In the genomic region with DNA sequence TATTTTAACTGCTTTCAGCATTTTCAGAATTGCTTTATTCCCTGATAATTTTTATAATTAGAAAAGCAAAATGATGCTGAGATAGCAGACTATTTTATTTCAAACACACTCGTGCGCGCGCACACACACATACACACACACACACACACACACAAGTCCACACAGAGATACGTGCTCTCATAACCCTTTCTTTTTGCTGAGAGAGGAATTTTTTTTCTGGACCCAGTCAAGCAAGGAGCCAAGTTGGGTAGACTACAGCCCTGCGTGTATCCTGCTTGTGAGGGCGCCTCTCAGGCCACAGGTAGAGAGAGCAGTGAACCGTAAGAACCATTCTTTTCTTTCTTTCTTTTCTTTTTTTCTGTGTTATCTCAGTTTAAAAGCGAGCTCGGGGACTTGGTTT, we compare ENCODE assay signal across 10 mouse cellular contexts. TPM values are rescaled to one million over a fixed set of nuclear protein-coding genes. Genes with fewer than 3 reads are reported as not detected.
DNase-seq lines count a peak whose midpoint lies in the region; ATAC-seq and TF ChIP-seq lines count a peak whose summit lies in the region.
"Had no signal": no experiment of that assay in that cellular context is flagged by ENCODE, and none has a peak within 500 bp of the region (broad histone marks: within the 10 kb centered on the region; RNA-seq: fewer than 3 reads in every experiment).

No protein-coding gene starts in this region.

- no peaks in the 10 kb centered on the region for H3K27me3 ChIP-seq in cerebellum, adult 2 months (ENCODE audit: control insufficient read depth, insufficient read depth, low read length)
- H3K27me3 ChIP-seq in embryonic facial prominence, embryonic 11.5 days (ENCODE audit: control insufficient read depth, insufficient read depth, low read length) = no peaks in the 10 kb centered on the region
- no peaks in the 10 kb centered on the region for H3K27me3 ChIP-seq in intestine, embryonic 16.5 days (replicated peaks; ENCODE audit: control insufficient read depth, insufficient read depth, low read length)
- H3K27me3 ChIP-seq in liver, embryonic 16.5 days (ENCODE audit: control insufficient read depth, insufficient read depth, low read depth, low read length) = no peaks in the 10 kb centered on the region

- H3K9ac ChIP-seq in embryonic facial prominence, embryonic 11.5 days (replicated peaks; ENCODE audit: low read length) = no peak overlapping the region
- no peak overlapping the region for H3K9ac ChIP-seq in intestine, embryonic 16.5 days (ENCODE audit: low read depth, low read length)
- no peak overlapping the region for H3K9ac ChIP-seq in liver, embryonic 16.5 days (ENCODE audit: low read depth, low read length)

- no peaks in the 10 kb centered on the region for H3K36me3 ChIP-seq in embryonic facial prominence, embryonic 11.5 days (replicated peaks; ENCODE audit: control insufficient read depth, insufficient read depth, low read depth, low read length)
- H3K36me3 ChIP-seq in intestine, embryonic 16.5 days (ENCODE audit: control insufficient read depth, insufficient read depth, low read length) = no peaks in the 10 kb centered on the region
- no peaks in the 10 kb centered on the region for H3K36me3 ChIP-seq in liver, embryonic 16.5 days (ENCODE audit: control insufficient read depth, insufficient read depth)

- peak overlapping the region; percentile 19 for H3K4me2 ChIP-seq in embryonic facial prominence, embryonic 11.5 days (ENCODE audit: low read depth, low read length)
- H3K4me2 ChIP-seq in intestine, embryonic 16.5 days (ENCODE audit: low read depth, low read length) = peak overlapping the region; percentile 40; the same call in 1 of the 2 replicates
- peak overlapping the region; percentile 53 for H3K4me2 ChIP-seq in liver, embryonic 16.5 days (ENCODE audit: low read depth, low read length)

- DNase-seq in cerebellum, adult 2 months = peak in 1 of 2 experiments; percentile 6
- no peak for DNase-seq in cerebellum, adult 8-10 months
- DNase-seq in embryonic facial prominence, embryonic 11.5 days (ENCODE audit: low spot score) = no peak
- no peak for DNase-seq in layer of hippocampus, adult 11-12 months (ENCODE audit: low spot score)
- DNase-seq in B cell, adult 2 months = no peak
- DNase-seq: adrenal gland, adult 2 months; gastrocnemius, postnatal 25 days had no signal

- TF ChIP-seq CTCF in cerebellum, adult 2 months (IDR thresholded peaks at IDR 0.05; ENCODE audit: borderline replicate concordance, insufficient read depth, low read depth, low read length) = no peak

- no peak for ATAC-seq in embryonic facial prominence, embryonic 11.5 days (replicated peaks; ENCODE audit: insufficient number of reproducible peaks, low FRiP score, low TSS enrichment, low read depth)
- no peak for ATAC-seq in intestine, embryonic 16.5 days
- ATAC-seq in liver, embryonic 16.5 days (ENCODE audit: low read depth) = no peak
- no peak for ATAC-seq in megakaryocyte-erythroid progenitor cell, adult 5-6 weeks (replicated peaks; ENCODE audit: low FRiP score, low TSS enrichment, poor library complexity, severe bottlenecking)

- WGBS in cerebellum, adult 2 months = 19% methylated on average over 10 of the region's 10 CpGs
- WGBS in embryonic facial prominence, embryonic 11.5 days = 51% methylated on average over 10 of the region's 10 CpGs
- 67% methylated on average over 10 of the region's 10 CpGs for WGBS in intestine, embryonic 16.5 days
- 54% methylated on average over 10 of the region's 10 CpGs for WGBS in liver, embryonic 16.5 days (ENCODE audit: insufficient replicate concordance)

- H3K9me3 ChIP-seq in embryonic facial prominence, embryonic 11.5 days (replicated peaks; ENCODE audit: control insufficient read depth, low read length) = no peaks in the 10 kb centered on the region
- no peaks in the 10 kb centered on the region for H3K9me3 ChIP-seq in intestine, embryonic 16.5 days (ENCODE audit: control insufficient read depth, low read length)
- no peaks in the 10 kb centered on the region for H3K9me3 ChIP-seq in liver, embryonic 16.5 days (replicated peaks; ENCODE audit: control insufficient read depth, low read length)

- peak overlapping the region; percentile 52 for H3K4me3 ChIP-seq in cerebellum, adult 2 months (replicated peaks; ENCODE audit: insufficient read depth, low read depth, low read length)
- peak overlapping the region; percentile 36 for H3K4me3 ChIP-seq in embryonic facial prominence, embryonic 11.5 days (ENCODE audit: low read depth, low read length)
- H3K4me3 ChIP-seq in intestine, embryonic 16.5 days (ENCODE audit: low read length) = peak overlapping the region; percentile 41
- H3K4me3 ChIP-seq in liver, embryonic 16.5 days (ENCODE audit: low read depth, low read length) = peak overlapping the region; percentile 46; the same call in 1 of the 2 replicates

- H3K27ac ChIP-seq in cerebellum, adult 2 months (ENCODE audit: insufficient read depth, low read length) = no peak overlapping the region
- H3K27ac ChIP-seq in embryonic facial prominence, embryonic 11.5 days (replicated peaks; ENCODE audit: low read depth, low read length) = no peak overlapping the region
- H3K27ac ChIP-seq in intestine, embryonic 16.5 days (ENCODE audit: low read length) = no peak overlapping the region
- H3K27ac ChIP-seq in liver, embryonic 16.5 days (ENCODE audit: low read length) = no peak overlapping the region

- no peaks in the 10 kb centered on the region for H3K4me1 ChIP-seq in cerebellum, adult 2 months (ENCODE audit: control insufficient read depth, insufficient read depth, low read length)
- no peaks in the 10 kb centered on the region for H3K4me1 ChIP-seq in embryonic facial prominence, embryonic 11.5 days (ENCODE audit: control insufficient read depth, insufficient read depth, low read length)
- H3K4me1 ChIP-seq in intestine, embryonic 16.5 days (ENCODE audit: control insufficient read depth, insufficient read depth, low read length) = no peaks in the 10 kb centered on the region
- H3K4me1 ChIP-seq in liver, embryonic 16.5 days (ENCODE audit: control insufficient read depth, low read depth, low read length) = no peaks in the 10 kb centered on the region

- no peak for TF ChIP-seq POLR2A in cerebellum, adult 2 months (IDR thresholded peaks at IDR 0.05; ENCODE audit: borderline replicate concordance, insufficient read depth, low read length)

RNA-seq across cellular contexts. Expression of gene Mum1l1, which starts 7.9 kb away (rescaled TPM):
- 1.6 and 1.7 TPM in 2 replicates for polyA plus RNA-seq in cerebellum, adult 2 months (2012; rRNA removed)
- 29.9 and 32.8 TPM in 2 replicates for polyA plus RNA-seq in embryonic facial prominence, embryonic 11.5 days (2014; fragmentation: Nextera tagmentation; extraction: Ambion mirVana)
- 6.5 and 7.0 TPM in 2 replicates for polyA plus RNA-seq in intestine, embryonic 16.5 days (2015; fragmentation: Nextera tagmentation; extraction: Ambion mirVana)
- polyA plus RNA-seq in liver, embryonic 16.5 days (2015; fragmentation: Nextera tagmentation; extraction: Ambion mirVana) = 1.3 and 1.6 TPM in 2 replicates
- total RNA-seq in megakaryocyte-erythroid progenitor cell, adult 5-6 weeks (2014; fragmentation: Nextera tagmentation) = 0.40 TPM in 1 of 2 replicates, not detected in the other
- 0.19 TPM in 1 of 2 replicates, not detected in the other for total RNA-seq in megakaryocyte-erythroid progenitor cell, adult 5-6 weeks (2017)

RNA-seq across cellular contexts. Expression of gene 4933428M09Rik, which starts 38.7 kb away (rescaled TPM):
- not detected in 2 replicates for polyA plus RNA-seq in cerebellum, adult 2 months (2012; rRNA removed)
- polyA plus RNA-seq in embryonic facial prominence, embryonic 11.5 days (2014; fragmentation: Nextera tagmentation; extraction: Ambion mirVana) = not detected in 2 replicates
- polyA plus RNA-seq in intestine, embryonic 16.5 days (2015; fragmentation: Nextera tagmentation; extraction: Ambion mirVana) = not detected in 2 replicates
- not detected in 2 replicates for polyA plus RNA-seq in liver, embryonic 16.5 days (2015; fragmentation: Nextera tagmentation; extraction: Ambion mirVana)
- not detected in 2 replicates for total RNA-seq in megakaryocyte-erythroid progenitor cell, adult 5-6 weeks (2014; fragmentation: Nextera tagmentation)
- not detected in 2 replicates for total RNA-seq in megakaryocyte-erythroid progenitor cell, adult 5-6 weeks (2017)
- total RNA-seq: adrenal gland, adult 2 months; gastrocnemius, postnatal 25 days had no signal
- polyA plus RNA-seq: adrenal gland, adult 2 months had no signal
